Mouse (Mus musculus): ENCODE results near the gene Smg6.

DNA sequence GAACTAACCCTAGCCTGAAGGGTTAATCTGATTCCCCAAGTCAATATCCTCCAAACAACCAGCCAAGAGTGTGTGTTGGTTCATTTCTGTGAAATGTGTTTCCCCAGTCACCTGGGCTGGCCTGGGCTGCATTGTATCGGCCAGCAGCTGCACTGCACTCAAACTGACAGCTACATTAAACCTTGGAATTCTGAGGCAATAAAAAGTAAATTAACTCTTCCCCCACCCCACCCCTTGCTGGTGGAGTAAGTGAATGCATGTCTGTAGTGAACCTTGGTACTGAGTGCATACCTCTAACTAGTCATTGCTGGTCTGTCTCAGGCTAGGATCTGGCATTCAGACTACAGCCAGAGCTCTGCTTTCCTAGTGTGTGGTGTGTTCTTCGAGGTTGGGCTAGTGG, 124.2 kb downstream of the Smg6 start:
- TF ChIP-seq ZC3H11A (IDR thresholded peaks at IDR 0.05; ENCODE audit: borderline replicate concordance, low read depth, low read length) (no peak), CHD2 (IDR thresholded peaks at IDR 0.05; ENCODE audit: low read depth, low read length) (no peak)
